Mouse (Mus musculus) urinary bladder, postnatal 25 days (tissue): ENCODE measurements around the gene Plekhm1.

Experiments
- DNase-seq: peaks from one replicate; pipeline ENCODE4 v3.0.0; 2022; ENCODE audit warnings: low spot score

The Plekhm1 gene

GRCm38 (mm10) chr11:103361396-103362053 is 51.0 kb downstream of the Plekhm1 start:
- no peak for DNase-seq

- DNase-seq, result no peak
These were observed 51.8 kb downstream of the Plekhm1 start for GRCm38 (mm10) chr11:103360661-103361081.

GRCm38 (mm10) chr11:103359841-103360641 is 52.4 kb downstream of the Plekhm1 start:
- DNase-seq, result peak; percentile 82

- peak; percentile 69 for DNase-seq
These were observed 53.4 kb downstream of the Plekhm1 start for GRCm38 (mm10) chr11:103359122-103359521.

- DNase-seq, result no peak
These were observed 54.2 kb downstream of the Plekhm1 start for GRCm38 (mm10) chr11:103358316-103358715.

- DNase-seq, result no peak
These were observed 54.8 kb downstream of the Plekhm1 start for GRCm38 (mm10) chr11:103357710-103358109.

- DNase-seq, result no peak
These were observed 55.4 kb downstream of the Plekhm1 start for GRCm38 (mm10) chr11:103356938-103357670.

GRCm38 (mm10) chr11:103356032-103356571 is 56.4 kb downstream of the Plekhm1 start:
- no peak for DNase-seq

GRCm38 (mm10) chr11:103355251-103355650 is 57.2 kb downstream of the Plekhm1 start:
- no peak for DNase-seq

GRCm38 (mm10) chr11:103354033-103354432 is 58.5 kb downstream of the Plekhm1 start:
- DNase-seq, result no peak

GRCm38 (mm10) chr11:103352239-103352814 is 60.2 kb downstream of the Plekhm1 start:
- no peak for DNase-seq

- DNase-seq, result no peak
These were observed 61.7 kb downstream of the Plekhm1 start for GRCm38 (mm10) chr11:103350711-103351315.

- no peak for DNase-seq
These were observed 62.8 kb downstream of the Plekhm1 start for GRCm38 (mm10) chr11:103349699-103350098.

GRCm38 (mm10) chr11:103346657-103347056 is 65.8 kb downstream of the Plekhm1 start:
- no peak for DNase-seq

- DNase-seq, result no peak
These were observed 66.3 kb downstream of the Plekhm1 start for GRCm38 (mm10) chr11:103346236-103346635.

- DNase-seq, result no peak
These were observed 66.9 kb downstream of the Plekhm1 start for GRCm38 (mm10) chr11:103345408-103346091.

GRCm38 (mm10) chr11:103344494-103345332 is 67.8 kb downstream of the Plekhm1 start:
- no peak for DNase-seq

GRCm38 (mm10) chr11:103343881-103344280 is 68.6 kb downstream of the Plekhm1 start:
- DNase-seq, result no peak

GRCm38 (mm10) chr11:103343063-103343462 is 69.4 kb downstream of the Plekhm1 start:
- no peak for DNase-seq

GRCm38 (mm10) chr11:103340677-103341076 is 71.8 kb downstream of the Plekhm1 start:
- DNase-seq, result no peak
